Mouse (Mus musculus): ENCODE results near the gene Aqp7. TPM values are rescaled to one million over a fixed set of nuclear protein-coding genes. Genes with fewer than 3 reads are reported as not detected.

Gene Aqp7
- total and polyA plus RNA-seq, 2 experiments from 2014 or later = 10.8 to 20.6 TPM

DNA sequence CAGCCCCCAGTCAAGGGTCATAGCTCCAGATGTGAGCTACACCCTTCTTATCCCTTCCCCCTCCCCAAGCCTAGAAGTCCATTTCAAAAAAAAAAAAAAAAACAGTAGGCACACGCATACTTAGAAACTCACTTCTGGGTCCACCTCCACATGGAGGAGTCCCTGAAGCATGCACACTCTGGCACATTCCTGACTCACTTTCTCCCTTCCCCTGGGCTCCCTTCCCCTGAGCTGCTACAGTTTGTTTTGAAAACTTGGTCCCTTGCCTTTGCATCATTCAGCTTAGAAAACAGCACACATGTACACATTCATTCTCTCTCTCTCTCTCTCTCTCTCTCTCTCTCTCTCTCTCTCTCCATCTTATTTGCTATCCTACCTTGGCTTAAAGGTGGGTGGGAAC is 45.0 kb upstream of the Aqp7 start:
- TF ChIP-seq EP300 (IDR thresholded peaks at IDR 0.05; ENCODE audit: low read depth) = no peak
- no peak for TF ChIP-seq CTCF (IDR thresholded peaks at IDR 0.05; ENCODE audit: low read depth)
- Histone ChIP-seq H3K36me3 (replicated peaks; ENCODE audit: control insufficient read depth, insufficient read depth, low read length) (no peaks in the 10 kb centered on the region), H3K4me3 (ENCODE audit: low read depth, low read length) (no peak overlapping the region), H3K4me2 (ENCODE audit: low read depth, low read length) (no peak overlapping the region), H3K9ac (replicated peaks; ENCODE audit: low read depth, low read length) (no peak overlapping the region), H3K27me3 (ENCODE audit: control insufficient read depth, insufficient read depth, low read length) (peaks cover 14% of the 10 kb centered on the region), H3K9me3 (replicated peaks; ENCODE audit: control insufficient read depth, low read length) (no peaks in the 10 kb centered on the region), H3K27ac (ENCODE audit: low read depth) (no peak overlapping the region), H3K4me1 (ENCODE audit: control insufficient read depth, insufficient read depth) (peaks cover 15% of the 10 kb centered on the region)
- DNase-seq (ENCODE audit: low spot score) = no peak
- 62% methylated on average over 1 of the region's 1 CpGs for WGBS
- no peak for ATAC-seq (ENCODE audit: insufficient read depth, low read depth)

DNA sequence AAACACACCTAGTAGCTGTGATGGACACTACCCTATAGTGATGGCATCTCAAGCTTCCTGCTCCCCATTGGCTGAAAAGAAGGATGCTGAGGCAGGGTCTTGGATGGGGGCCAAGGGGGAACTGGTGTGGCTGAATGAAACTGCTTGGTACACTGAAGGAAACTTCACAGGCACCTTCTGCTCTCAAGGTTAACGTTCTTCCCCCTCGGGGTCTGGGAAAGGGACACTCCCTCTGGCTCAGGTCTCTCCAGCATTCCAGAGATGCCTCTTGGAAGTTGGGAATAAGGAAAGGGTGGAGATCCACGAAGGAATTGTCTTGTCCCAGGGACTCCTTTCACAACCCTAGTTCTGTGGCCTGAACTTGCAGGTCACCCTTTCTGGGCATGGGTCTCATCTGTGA is 43.5 kb upstream of the Aqp7 start:
- Histone ChIP-seq H3K9me3 (replicated peaks; ENCODE audit: control insufficient read depth, low read length) (no peaks in the 10 kb centered on the region), H3K36me3 (replicated peaks; ENCODE audit: control insufficient read depth, insufficient read depth, low read length) (no peaks in the 10 kb centered on the region), H3K27me3 (ENCODE audit: control insufficient read depth, insufficient read depth, low read length) (0 out of 2 replicates have a peak, but pooled peaks cover 7% of the 10 kb centered on the region), H3K27ac (ENCODE audit: low read depth) (no peak overlapping the region), H3K4me3 (ENCODE audit: low read depth, low read length) (no peak overlapping the region), H3K4me1 (ENCODE audit: control insufficient read depth, insufficient read depth) (peaks cover 10% of the 10 kb centered on the region; the same call in 1 of the 2 replicates), H3K4me2 (ENCODE audit: low read depth, low read length) (no peak overlapping the region), H3K9ac (replicated peaks; ENCODE audit: low read depth, low read length) (no peak overlapping the region)
- WGBS = 27% methylated on average over 3 of the region's 3 CpGs
- ATAC-seq (ENCODE audit: insufficient read depth, low read depth) = no peak
- TF ChIP-seq CTCF (IDR thresholded peaks at IDR 0.05; ENCODE audit: low read depth) = no peak
- no peak for TF ChIP-seq EP300 (IDR thresholded peaks at IDR 0.05; ENCODE audit: low read depth)
- DNase-seq (ENCODE audit: low spot score) = no peak

DNA sequence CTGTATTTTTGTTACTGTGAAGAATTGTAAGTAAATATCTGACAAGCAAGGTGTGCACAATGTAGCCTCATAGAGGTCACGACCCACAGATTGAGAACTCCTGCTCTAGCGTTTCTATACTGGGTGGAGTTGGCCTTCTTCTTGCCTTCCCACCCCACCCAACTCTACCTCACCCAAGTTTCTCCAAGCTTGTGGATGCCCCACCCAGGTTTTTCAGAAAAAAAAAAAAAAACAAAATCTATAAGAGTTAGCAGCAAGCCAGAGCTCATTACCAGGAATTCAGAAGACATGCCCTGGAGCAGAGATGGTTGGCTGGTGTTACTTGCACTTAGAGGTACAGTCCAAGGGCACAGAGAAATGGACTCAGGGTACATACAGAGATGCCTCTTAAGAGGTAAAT is 41.8 kb upstream of the Aqp7 start:
- Histone ChIP-seq H3K27ac (ENCODE audit: low read depth) (no peak overlapping the region), H3K4me1 (ENCODE audit: control insufficient read depth, insufficient read depth) (peaks cover 8% of the 10 kb centered on the region; the same call in 1 of the 2 replicates), H3K9ac (replicated peaks; ENCODE audit: low read depth, low read length) (no peak overlapping the region), H3K4me3 (ENCODE audit: low read depth, low read length) (no peak overlapping the region), H3K4me2 (ENCODE audit: low read depth, low read length) (no peak overlapping the region), H3K27me3 (ENCODE audit: control insufficient read depth, insufficient read depth, low read length) (no peaks in the 10 kb centered on the region), H3K36me3 (replicated peaks; ENCODE audit: control insufficient read depth, insufficient read depth, low read length) (no peaks in the 10 kb centered on the region), H3K9me3 (replicated peaks; ENCODE audit: control insufficient read depth, low read length) (no peaks in the 10 kb centered on the region)
- WGBS = 68% methylated on average over 2 of the region's 2 CpGs
- no peak for TF ChIP-seq CTCF (IDR thresholded peaks at IDR 0.05; ENCODE audit: low read depth)
- no peak for TF ChIP-seq EP300 (IDR thresholded peaks at IDR 0.05; ENCODE audit: low read depth)
- ATAC-seq (ENCODE audit: insufficient read depth, low read depth) (no peak), DNase-seq (ENCODE audit: low spot score) (no peak)

DNA sequence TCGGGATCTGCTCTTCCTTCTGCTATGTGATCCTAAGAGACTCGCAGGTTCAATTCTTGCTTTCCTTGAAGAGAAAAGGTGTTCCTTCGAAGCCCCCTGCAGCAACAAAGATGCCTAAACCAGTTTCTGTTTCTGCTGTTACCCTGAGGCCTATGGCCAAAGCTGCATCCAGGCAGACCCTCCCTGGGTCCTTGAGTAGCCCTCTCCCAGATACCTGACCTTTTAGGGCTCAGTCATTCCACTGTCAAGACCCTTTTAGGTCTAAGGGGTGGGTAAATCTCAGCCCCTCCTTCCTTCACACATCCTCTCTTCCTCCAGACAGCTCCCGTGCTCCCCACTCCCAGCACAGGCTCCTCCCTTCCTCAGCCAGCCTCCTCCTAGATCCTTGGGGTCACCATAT is 41.2 kb upstream of the Aqp7 start:
- no peak overlapping the region for H3K4me3 ChIP-seq (ENCODE audit: low read depth, low read length)
- no peaks in the 10 kb centered on the region for H3K27me3 ChIP-seq (ENCODE audit: control insufficient read depth, insufficient read depth, low read length)
- no peaks in the 10 kb centered on the region for H3K36me3 ChIP-seq (replicated peaks; ENCODE audit: control insufficient read depth, insufficient read depth, low read length)
- 75% methylated on average over 4 of the region's 4 CpGs for WGBS
- DNase-seq (ENCODE audit: low spot score) (no peak), ATAC-seq (ENCODE audit: insufficient read depth, low read depth) (no peak)
- TF ChIP-seq CTCF (IDR thresholded peaks at IDR 0.05; ENCODE audit: low read depth) (no peak), EP300 (IDR thresholded peaks at IDR 0.05; ENCODE audit: low read depth) (no peak)
- no peak overlapping the region for H3K4me2 ChIP-seq (ENCODE audit: low read depth, low read length)
- H3K4me1 ChIP-seq (ENCODE audit: control insufficient read depth, insufficient read depth) = peaks cover 4% of the 10 kb centered on the region; the same call in 1 of the 2 replicates
- H3K9me3 ChIP-seq (replicated peaks; ENCODE audit: control insufficient read depth, low read length) = no peaks in the 10 kb centered on the region
- H3K9ac ChIP-seq (replicated peaks; ENCODE audit: low read depth, low read length) = no peak overlapping the region
- H3K27ac ChIP-seq (ENCODE audit: low read depth) = no peak overlapping the region

DNA sequence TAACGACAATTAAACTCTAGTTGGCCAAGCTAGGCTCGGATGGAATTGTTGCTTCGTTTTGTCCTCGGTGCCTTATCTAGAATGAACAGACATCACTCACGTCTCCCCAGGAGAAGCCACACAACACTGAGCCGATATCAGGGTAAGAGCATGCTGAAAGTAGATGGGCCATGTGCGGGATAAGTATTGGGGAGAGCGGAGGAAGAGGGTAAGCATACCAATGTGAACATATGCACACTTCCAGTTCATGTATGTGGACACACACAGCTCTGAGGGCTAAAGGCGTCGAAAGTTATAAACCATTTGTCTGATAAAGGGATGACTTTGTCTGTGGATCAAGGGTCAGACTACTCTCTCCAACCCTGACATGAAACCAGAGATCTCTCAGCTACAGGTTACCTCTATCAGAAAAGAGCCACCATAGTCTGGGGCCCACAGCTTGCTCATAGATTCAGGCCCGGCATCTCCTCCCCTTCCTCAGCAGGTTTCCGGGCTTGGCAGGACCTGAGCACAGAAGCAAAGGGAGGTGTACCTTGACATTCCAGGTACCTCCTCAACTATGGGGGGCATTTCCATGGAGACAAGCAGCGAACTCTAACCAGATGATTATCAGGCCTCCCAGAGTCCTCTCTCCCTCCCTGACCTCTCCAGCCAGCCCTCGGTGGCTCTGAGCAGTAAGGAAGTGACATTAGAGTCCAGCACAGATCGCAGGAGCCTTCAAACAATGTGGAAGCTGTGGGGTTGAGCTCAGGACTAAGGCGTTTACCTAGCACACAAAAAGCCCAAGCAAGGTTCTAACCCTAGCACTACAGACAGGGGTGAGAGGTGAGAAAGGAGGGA is 39.7 kb upstream of the Aqp7 start:
- no peak for DNase-seq (ENCODE audit: low spot score)
- 64% methylated on average over 16 of the region's 16 CpGs for WGBS
- no peaks in the 10 kb centered on the region for H3K27me3 ChIP-seq (ENCODE audit: control insufficient read depth, insufficient read depth, low read length)
- H3K9ac ChIP-seq (replicated peaks; ENCODE audit: low read depth, low read length) = no peak overlapping the region
- TF ChIP-seq EP300 (IDR thresholded peaks at IDR 0.05; ENCODE audit: low read depth) (no peak), CTCF (IDR thresholded peaks at IDR 0.05; ENCODE audit: low read depth) (no peak)
- H3K4me1 ChIP-seq (ENCODE audit: control insufficient read depth, insufficient read depth) = no peaks in the 10 kb centered on the region
- no peak overlapping the region for H3K4me3 ChIP-seq (ENCODE audit: low read depth, low read length)
- ATAC-seq (ENCODE audit: insufficient read depth, low read depth) = no peak
- H3K27ac ChIP-seq (ENCODE audit: low read depth) = no peak overlapping the region
- H3K9me3 ChIP-seq (replicated peaks; ENCODE audit: control insufficient read depth, low read length) = no peaks in the 10 kb centered on the region
- H3K36me3 ChIP-seq (replicated peaks; ENCODE audit: control insufficient read depth, insufficient read depth, low read length) = no peaks in the 10 kb centered on the region
- H3K4me2 ChIP-seq (ENCODE audit: low read depth, low read length) = no peak overlapping the region

Measured in heart, postnatal 0 days (tissue).